Mouse (Mus musculus): ENCODE measurements around the gene Zfp978. TPM values are rescaled to one million over a fixed set of nuclear protein-coding genes. Genes with fewer than 3 reads are reported as not detected.

The Zfp978 gene
- polyA plus RNA-seq (2012; fragmentation: generic; extraction: Trizol): not detected

GRCm38 (mm10) chr4:147361003-147361402 is at the start of gene Zfp978:
Zfp978 (plus strand) TSS chr4:147361303.

Other genes starting within 250 kb of the Zfp978 start
- under 1 TPM in 1 of 2 experiments, not detected in 1; 0.45 TPM for gene Zfp991, start 229.3 kb upstream of the Zfp978 start, polyA plus RNA-seq (2012; fragmentation: generic; extraction: Trizol)
- gene Zfp988, start 55.6 kb upstream of the Zfp978 start, polyA plus RNA-seq (2012; fragmentation: generic; extraction: Trizol): not detected
- gene Zfp982, start 131.1 kb downstream of the Zfp978 start, polyA plus RNA-seq (2012; fragmentation: generic; extraction: Trizol): not detected
- not detected for gene Gm16503, start 178.9 kb downstream of the Zfp978 start, polyA plus RNA-seq (2012; fragmentation: generic; extraction: Trizol)
- under 1 TPM; 0.01 to 0.08 TPM for gene Zfp985, start 192.0 kb downstream of the Zfp978 start, polyA plus RNA-seq (2012; fragmentation: generic; extraction: Trizol)